Mouse (Mus musculus): ENCODE measurements around the gene Rpl34.

GRCm38 (mm10) chr3:130758157-130758841 is 28.1 kb upstream of the Rpl34 start:
- no peak for TF ChIP-seq EP300 (IDR thresholded peaks at IDR 0.05; ENCODE audit: low read depth)
- TF ChIP-seq CTCF (IDR thresholded peaks at IDR 0.05; ENCODE audit: low read depth): no peak

Measured in heart, postnatal 0 days (tissue).